Mouse (Mus musculus) cerebellum, adult 2 months (tissue): ENCODE data around the gene Mapk8ip1. TPM values are rescaled to one million over a fixed set of nuclear protein-coding genes. Genes with fewer than 3 reads are reported as not detected.
A peak's percentile ranks its signal among the peaks of the same experiment; 100 is the strongest.

ENCODE experiments used
- DNase-seq, 2 experiments: peaks; one replicate each; pipeline ENCODE4 v3.0.0; 2021
- H3K27ac ChIP-seq: fragments of 200-500 bp; 2 replicates; pipeline ENCODE4 v1.5.1; 2012; ENCODE audit warnings: low read length, control low read depth, inconsistent platforms; ENCODE audit not compliant: insufficient read depth
- H3K27me3 ChIP-seq: fragments of 200-500 bp; 2 replicates; pipeline ENCODE4 v1.6.1; 2012; ENCODE audit warnings: inconsistent platforms, mild to moderate bottlenecking, low read length, moderate library complexity; ENCODE audit not compliant: control insufficient read depth, insufficient read depth
- H3K4me1 ChIP-seq: fragments of 200-500 bp; 2 replicates; pipeline ENCODE4 v1.6.1; 2011; ENCODE audit warnings: low read length; ENCODE audit not compliant: control insufficient read depth, insufficient read depth
- H3K4me3 ChIP-seq: fragments of 200-500 bp; replicated peaks from 2 replicates; pipeline ENCODE3; 2011; ENCODE audit warnings: mild to moderate bottlenecking, low read depth, low read length, control low read depth; ENCODE audit not compliant: insufficient read depth
- CTCF ChIP-seq: fragments of 200-500 bp; IDR thresholded peaks from 2 replicates; pipeline ENCODE4 v1.5.1; 2011; ENCODE audit warnings: low read depth, mild to moderate bottlenecking, control low read depth, low read length, moderate library complexity, borderline replicate concordance; ENCODE audit not compliant: insufficient read depth
- POLR2A ChIP-seq: fragments of 200-500 bp; IDR thresholded peaks from 2 replicates; pipeline ENCODE4 v1.6.1; 2011; ENCODE audit warnings: low read length, control low read depth, borderline replicate concordance; ENCODE audit not compliant: insufficient read depth
- WGBS: fragments of 180-500 bp; shearing (Covaris S2); methylation state at CpG from one replicate; pipeline ENCODE4 v1.1.7; 2018; 5-methylcytosine and 5-hydroxymethylcytosine counted together
- polyA plus RNA-seq: library from polyadenylated mRNA; depleted of rRNA; stranded (reverse); fragments of >200 nt; gene quantifications from 2 replicates; pipeline ENCODE4 v1.2.3, GENCODE M21; 2012

Mapk8ip1 gene
- polyA plus RNA-seq, 1 experiment: 349 TPM

DNA sequence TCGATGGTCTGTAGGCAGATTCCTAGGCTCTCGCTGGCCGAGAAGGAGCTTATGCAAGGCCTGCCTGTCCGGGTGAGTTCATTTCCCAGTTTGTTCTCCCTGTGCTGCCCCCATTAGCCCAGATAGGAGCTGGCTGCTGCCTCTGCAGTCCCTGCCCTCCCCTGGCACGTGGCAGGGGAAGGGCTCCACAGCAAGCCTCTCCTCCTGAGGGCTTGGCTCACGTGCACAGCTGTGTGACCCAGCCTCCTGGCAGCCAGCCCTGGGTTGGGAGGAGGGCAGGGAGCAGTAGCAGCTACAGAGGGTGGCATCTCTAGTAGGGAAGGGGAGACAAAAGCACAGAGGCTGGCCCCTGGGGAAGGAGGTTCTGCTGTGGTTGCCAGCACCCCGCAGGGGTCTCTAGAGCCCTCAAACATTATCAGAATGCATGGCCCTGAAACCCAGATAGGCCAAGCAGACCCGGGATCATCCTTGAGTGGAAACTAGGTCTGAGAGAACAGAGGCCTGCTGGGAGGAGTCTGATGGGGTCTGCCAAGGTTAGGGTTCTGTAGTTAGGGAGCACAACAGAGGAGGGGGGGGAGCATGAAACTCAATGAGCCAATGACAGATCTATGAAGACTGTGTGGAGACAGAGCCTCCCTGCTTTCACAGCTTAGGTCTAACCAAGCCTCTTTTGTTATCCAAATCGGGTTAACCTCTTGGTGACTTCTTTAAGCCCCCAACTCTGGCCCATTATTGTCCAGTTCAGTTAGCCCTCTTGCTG, 22.8 kb upstream of the Mapk8ip1 start:
- Histone ChIP-seq H3K4me3 (no peak overlapping the region), H3K4me1 (peaks cover 56% of the 10 kb centered on the region), H3K27ac (peak overlapping the region; percentile 55), H3K27me3 (no peaks in the 10 kb centered on the region)
- TF ChIP-seq POLR2A (no peak), CTCF (no peak)
- WGBS: 8% methylated on average over 9 of the region's 9 CpGs
- peak; percentile 83 to 86 for DNase-seq

DNA sequence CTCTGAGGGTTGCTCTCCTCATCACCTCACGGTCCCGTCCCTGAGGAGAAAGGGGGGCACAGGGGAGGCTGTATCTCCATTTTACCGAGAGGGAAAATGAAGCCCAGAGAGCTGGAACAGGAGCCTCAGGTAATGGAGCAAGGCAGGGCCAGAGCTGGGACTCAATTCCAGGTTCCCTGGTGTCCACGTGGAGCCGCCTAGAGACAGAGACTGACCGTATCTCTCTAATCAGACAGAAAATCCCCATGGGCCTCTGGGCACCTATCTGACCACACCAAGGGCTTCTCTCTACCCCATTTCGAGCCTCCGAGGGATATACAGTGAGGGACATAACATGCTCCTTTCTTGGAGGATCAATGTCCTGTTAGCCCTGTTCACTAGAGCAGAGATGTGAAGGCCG, 22.1 kb upstream of the Mapk8ip1 start:
- no peak for TF ChIP-seq CTCF
- TF ChIP-seq POLR2A: no peak

DNA sequence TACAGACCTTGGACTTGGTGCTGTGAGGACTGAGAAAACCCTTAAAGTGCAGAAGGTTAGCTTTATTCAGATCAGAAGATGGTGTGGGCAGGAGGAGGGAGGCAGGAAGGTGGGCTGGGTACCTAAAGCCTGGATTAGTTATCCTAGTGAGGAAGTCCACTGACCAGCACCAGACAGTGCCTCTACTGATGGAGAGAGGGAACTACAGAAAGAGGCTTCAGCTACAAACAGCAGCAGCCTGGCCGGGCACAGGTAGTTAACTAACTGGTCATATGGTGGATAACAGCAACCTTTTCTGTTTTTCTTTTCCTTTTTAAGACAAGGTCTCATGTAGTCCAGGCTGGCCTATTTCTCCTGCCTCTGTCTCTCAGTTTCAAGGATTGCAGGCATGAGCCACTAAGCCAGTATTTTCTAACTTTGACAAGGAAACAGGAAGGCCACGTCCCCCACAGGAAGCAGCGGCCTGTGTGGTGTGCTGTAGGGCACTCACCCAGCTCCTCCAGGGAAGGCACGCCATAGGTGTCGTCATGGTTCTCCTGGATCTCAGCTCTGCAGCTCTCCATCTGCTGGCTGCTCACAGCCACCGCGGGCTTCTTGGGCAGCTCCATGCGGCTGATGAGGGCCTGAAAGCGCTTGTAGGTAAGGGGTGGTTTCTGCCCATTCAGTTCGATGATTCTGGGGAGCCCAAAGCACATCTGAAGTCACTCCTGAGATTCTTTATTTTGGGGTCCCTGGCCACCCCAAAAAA, 21.5 kb upstream of the Mapk8ip1 start:
- no peaks in the 10 kb centered on the region for H3K27me3 ChIP-seq
- TF ChIP-seq CTCF (peak; percentile 59; the same call in 1 of the 2 replicates), POLR2A (no peak)
- H3K4me3 ChIP-seq: no peak overlapping the region
- DNase-seq: peak; percentile 68 to 73
- H3K4me1 ChIP-seq: peaks cover 57% of the 10 kb centered on the region
- H3K27ac ChIP-seq: peak overlapping the region; percentile 55
- 11% methylated on average over 10 of the region's 10 CpGs for WGBS

More for the DNA sequence above, 22.1 kb upstream of the Mapk8ip1 start:
- Histone ChIP-seq H3K27ac (peak overlapping the region; percentile 55), H3K4me3 (no peak overlapping the region), H3K27me3 (no peaks in the 10 kb centered on the region), H3K4me1 (peaks cover 53% of the 10 kb centered on the region)
- WGBS: 47% methylated on average over 9 of the region's 9 CpGs
- no peak for DNase-seq

DNA sequence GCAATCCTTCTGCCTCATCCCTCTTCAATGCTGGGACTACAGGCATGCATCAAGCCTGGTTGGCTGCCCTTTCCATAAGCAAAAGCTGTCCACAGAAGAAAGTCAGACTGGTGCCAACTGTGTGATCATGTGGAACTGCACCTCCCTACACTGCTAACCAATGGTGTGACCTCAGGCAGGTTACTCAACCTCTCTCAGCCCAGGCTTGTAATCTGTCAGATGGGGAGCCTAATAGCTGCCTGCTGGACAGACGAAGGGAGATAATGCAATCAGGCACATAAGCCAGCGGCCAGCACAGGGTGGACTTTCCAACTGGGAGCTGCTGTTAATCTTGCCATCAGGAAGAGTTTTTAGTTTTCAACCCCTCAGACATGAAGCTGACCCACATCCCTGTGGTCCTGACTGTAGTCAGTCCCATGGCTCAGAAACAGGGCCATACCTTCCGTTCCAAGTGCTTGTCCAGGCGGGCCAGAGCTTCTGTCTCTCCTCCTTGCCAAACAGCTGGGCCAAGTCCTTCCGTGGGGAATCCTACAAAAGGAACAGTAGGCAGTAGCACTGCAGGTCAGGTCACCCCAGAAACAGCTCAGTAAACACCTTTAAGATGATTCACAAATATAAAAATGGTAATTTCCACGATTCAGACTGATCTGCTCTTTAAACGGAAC, 20.8 kb upstream of the Mapk8ip1 start:
- H3K4me3 ChIP-seq: no peak overlapping the region
- 43% methylated on average over 7 of the region's 7 CpGs for WGBS
- peak overlapping the region; percentile 55 for H3K27ac ChIP-seq
- peaks cover 53% of the 10 kb centered on the region for H3K4me1 ChIP-seq
- no peaks in the 10 kb centered on the region for H3K27me3 ChIP-seq
- peak in 1 of 2 experiments; percentile 30 for DNase-seq
- TF ChIP-seq POLR2A (no peak), CTCF (no peak)

DNA sequence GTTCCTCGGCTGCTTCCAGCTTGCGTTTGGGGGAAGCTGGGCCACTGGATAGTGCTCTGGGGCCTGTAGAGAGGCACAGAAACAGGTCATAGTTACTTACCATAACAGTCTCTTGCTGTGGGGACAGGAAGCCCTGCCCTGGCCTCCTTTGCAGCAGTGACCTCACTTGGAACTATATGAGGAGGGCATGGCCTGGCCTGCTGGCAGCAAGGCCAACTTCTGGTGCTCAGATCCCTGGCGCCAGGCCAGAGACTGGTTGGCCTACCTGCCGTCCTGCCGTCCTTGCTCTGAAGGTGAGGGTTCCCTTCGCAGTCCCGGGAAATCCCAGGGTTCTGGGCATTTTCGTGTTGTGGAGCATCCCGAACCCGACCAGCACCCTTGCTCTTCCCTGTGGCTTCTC, 10.6 kb upstream of the Mapk8ip1 start:
- Histone ChIP-seq H3K4me3 (no peak overlapping the region), H3K27me3 (no peaks in the 10 kb centered on the region), H3K27ac (peak overlapping the region; percentile 62), H3K4me1 (peaks cover 43% of the 10 kb centered on the region)
- 14% methylated on average over 10 of the region's 10 CpGs for WGBS
- DNase-seq: peak; percentile 81 to 86
- TF ChIP-seq POLR2A (no peak), CTCF (no peak)

DNA sequence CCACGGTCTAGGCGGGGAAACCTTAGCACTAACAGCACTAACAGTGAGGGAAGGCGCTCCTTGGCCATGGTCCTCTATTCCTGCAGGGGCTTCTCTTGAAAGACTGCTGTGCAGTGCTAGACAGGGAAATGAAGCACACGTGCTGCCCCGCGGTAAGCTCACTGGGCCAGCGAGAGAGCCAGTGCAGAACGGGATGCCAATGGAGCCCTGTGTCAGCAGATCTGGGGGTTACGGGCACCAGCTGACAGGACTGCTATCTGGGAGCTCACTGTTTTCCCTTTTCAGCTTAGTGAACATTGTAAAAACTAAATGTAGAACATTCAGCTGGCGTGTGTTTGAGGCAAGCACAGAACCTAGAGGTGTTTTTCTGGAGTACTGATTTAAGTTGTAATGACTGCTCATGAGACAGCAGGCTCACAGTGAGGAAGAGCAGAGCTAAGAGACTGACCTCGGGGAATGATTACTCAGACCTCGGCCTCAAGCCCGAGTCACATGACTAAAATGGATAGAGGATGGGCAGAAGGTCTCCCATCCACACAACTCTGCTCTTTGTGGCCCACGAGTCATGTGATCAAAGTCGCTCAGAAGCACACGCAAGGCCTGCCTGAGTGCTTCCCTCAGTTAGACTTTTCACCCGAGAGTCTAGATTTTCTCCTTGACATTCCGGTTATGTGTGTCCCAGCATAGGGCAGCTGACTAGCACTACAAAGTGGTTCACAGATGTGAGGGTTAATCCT, 7.4 kb upstream of the Mapk8ip1 start:
- no peak for TF ChIP-seq CTCF
- no peak for TF ChIP-seq POLR2A
- Histone ChIP-seq H3K4me3 (no peak overlapping the region), H3K27ac (peak overlapping the region; percentile 22; the same call in 1 of the 2 replicates), H3K4me1 (peaks cover 67% of the 10 kb centered on the region), H3K27me3 (no peaks in the 10 kb centered on the region)
- DNase-seq: no peak
- WGBS: 61% methylated on average over 18 of the region's 18 CpGs

DNA sequence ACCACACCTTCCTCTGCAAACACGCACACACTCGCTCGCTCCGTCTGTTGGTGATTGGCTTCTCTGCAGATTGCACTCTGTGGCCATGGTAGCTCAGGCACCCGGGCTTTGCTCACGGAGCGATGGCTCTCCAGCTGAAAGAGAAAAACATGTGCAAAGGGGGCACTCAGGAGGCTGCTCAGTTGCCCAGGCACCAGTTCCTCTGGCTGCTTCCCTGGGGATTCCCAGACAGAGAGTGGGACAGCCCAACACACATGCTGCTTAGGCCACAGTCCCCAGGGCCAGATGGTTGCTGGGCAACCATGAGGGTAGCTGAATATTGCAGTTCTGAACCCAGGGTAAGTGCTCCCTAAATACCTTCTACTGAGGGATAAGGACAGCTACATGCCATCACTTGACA, 4.6 kb upstream of the Mapk8ip1 start:
- Histone ChIP-seq H3K4me3 (no peak overlapping the region), H3K4me1 (peaks cover 53% of the 10 kb centered on the region), H3K27ac (peak overlapping the region; percentile 90), H3K27me3 (no peaks in the 10 kb centered on the region)
- DNase-seq: no peak
- 25% methylated on average over 7 of the region's 7 CpGs for whole genome bisulfite sequencing
- TF ChIP-seq CTCF (no peak), POLR2A (no peak)
